Mouse (Mus musculus): ENCODE measurements at regions not wholly inside any gene's neighbourhood (a gene's known extent, or its start where the extent isn't known, plus 50 kb on each side); places are given as distances from the start of the nearest gene placed in this dataset.
A peak's percentile ranks its signal among the peaks of the same experiment; 100 is the strongest.

GRCm38 (mm10) chr11:84624100-84624499 is 98.8 kb upstream of the Lhx1 start:
- Histone ChIP-seq H3K36me3 (no peaks in the 10 kb centered on the region), H3K27me3 (ENCODE audit: insufficient read depth, poor library complexity, severe bottlenecking) (peaks cover 11% of the 10 kb centered on the region; the same call in 1 of the 2 replicates), H3K27ac (no peak overlapping the region), H3K4me3 (no peak overlapping the region), H3K4me1 (replicated peaks) (peaks cover 8% of the 10 kb centered on the region), H3K9me3 (no peaks in the 10 kb centered on the region)
- no peak for DNase-seq (ENCODE audit: low spot score)
- WGBS = 38% methylated on average over 5 of the region's 5 CpGs

- no peaks in the 10 kb centered on the region for H3K9me3 ChIP-seq
- peaks cover 3% of the 10 kb centered on the region; the same call in 1 of the 2 replicates for H3K27me3 ChIP-seq (ENCODE audit: insufficient read depth, poor library complexity, severe bottlenecking)
- no peak for DNase-seq (ENCODE audit: low spot score)
- peaks cover 8% of the 10 kb centered on the region for H3K4me1 ChIP-seq (replicated peaks)
- 89% methylated on average over 4 of the region's 4 CpGs for WGBS
- H3K4me3 ChIP-seq = no peak overlapping the region
- no peak overlapping the region for H3K27ac ChIP-seq
- no peaks in the 10 kb centered on the region for H3K36me3 ChIP-seq
Measured at GRCm38 (mm10) chr11:84619713-84620112, 94.4 kb upstream of the Lhx1 start.

GRCm38 (mm10) chr11:84618576-84618975 is 93.2 kb upstream of the Lhx1 start:
- Histone ChIP-seq H3K27me3 (ENCODE audit: insufficient read depth, poor library complexity, severe bottlenecking) (0 out of 2 replicates have a peak, but pooled peaks cover 3% of the 10 kb centered on the region), H3K4me3 (no peak overlapping the region), H3K27ac (no peak overlapping the region), H3K36me3 (no peaks in the 10 kb centered on the region), H3K9me3 (no peaks in the 10 kb centered on the region), H3K4me1 (replicated peaks) (no peaks in the 10 kb centered on the region)
- DNase-seq (ENCODE audit: low spot score) = no peak
- 85% methylated on average over 3 of the region's 3 CpGs for WGBS

- WGBS = 81% methylated on average over 9 of the region's 9 CpGs
Measured at GRCm38 (mm10) chr11:84612982-84613720, 87.8 kb upstream of the Lhx1 start.

GRCm38 (mm10) chr11:84611625-84611879 is 86.2 kb upstream of the Lhx1 start:
- Histone ChIP-seq H3K4me3 (no peak overlapping the region), H3K36me3 (no peaks in the 10 kb centered on the region), H3K9me3 (no peaks in the 10 kb centered on the region), H3K27me3 (ENCODE audit: insufficient read depth, poor library complexity, severe bottlenecking) (peaks cover 23% of the 10 kb centered on the region; the same call in 1 of the 2 replicates), H3K4me1 (replicated peaks) (no peaks in the 10 kb centered on the region), H3K27ac (no peak overlapping the region)
- no peak for DNase-seq (ENCODE audit: low spot score)
- WGBS = 76% methylated on average over 4 of the region's 4 CpGs

More at GRCm38 (mm10) chr11:84612982-84613720, 87.8 kb upstream of the Lhx1 start:
- peaks cover 14% of the 10 kb centered on the region; the same call in 1 of the 2 replicates for H3K27me3 ChIP-seq (ENCODE audit: insufficient read depth, poor library complexity, severe bottlenecking)
- no peak overlapping the region for H3K27ac ChIP-seq
- H3K36me3 ChIP-seq = no peaks in the 10 kb centered on the region
- H3K9me3 ChIP-seq = no peaks in the 10 kb centered on the region
- H3K4me3 ChIP-seq = no peak overlapping the region
- no peak for DNase-seq (ENCODE audit: low spot score)
- H3K4me1 ChIP-seq (replicated peaks) = no peaks in the 10 kb centered on the region

- Histone ChIP-seq H3K27me3 (ENCODE audit: insufficient read depth, poor library complexity, severe bottlenecking) (peaks cover 28% of the 10 kb centered on the region), H3K4me3 (no peak overlapping the region), H3K4me1 (replicated peaks) (no peaks in the 10 kb centered on the region), H3K27ac (no peak overlapping the region), H3K36me3 (no peaks in the 10 kb centered on the region), H3K9me3 (no peaks in the 10 kb centered on the region)
- no peak for DNase-seq (ENCODE audit: low spot score)
- 82% methylated on average over 7 of the region's 7 CpGs for WGBS
Measured at GRCm38 (mm10) chr11:84610774-84611624, 85.7 kb upstream of the Lhx1 start.

GRCm38 (mm10) chr11:84604781-84605180 is 79.4 kb upstream of the Lhx1 start:
- no peak for DNase-seq (ENCODE audit: low spot score)
- H3K27ac ChIP-seq = 0 out of 2 replicates have a peak overlapping the region, but pooled peaks have one; percentile 30
- WGBS = 9% methylated on average over 6 of the region's 6 CpGs
- H3K27me3 ChIP-seq (ENCODE audit: insufficient read depth, poor library complexity, severe bottlenecking) = peaks cover 50% of the 10 kb centered on the region
- no peaks in the 10 kb centered on the region for H3K9me3 ChIP-seq
- H3K4me1 ChIP-seq (replicated peaks) = peaks cover 21% of the 10 kb centered on the region
- H3K36me3 ChIP-seq = no peaks in the 10 kb centered on the region
- H3K4me3 ChIP-seq = no peak overlapping the region

- Histone ChIP-seq H3K4me1 (replicated peaks) (peaks cover 13% of the 10 kb centered on the region), H3K27me3 (ENCODE audit: insufficient read depth, poor library complexity, severe bottlenecking) (peaks cover 58% of the 10 kb centered on the region), H3K4me3 (no peak overlapping the region), H3K36me3 (no peaks in the 10 kb centered on the region), H3K9me3 (no peaks in the 10 kb centered on the region), H3K27ac (0 out of 2 replicates have a peak overlapping the region, but pooled peaks have one; percentile 2)
- no peak for DNase-seq (ENCODE audit: low spot score)
- WGBS = 63% methylated on average over 15 of the region's 15 CpGs
Measured at GRCm38 (mm10) chr11:84599267-84599841, 74.0 kb upstream of the Lhx1 start.

- WGBS = 81% methylated on average over 9 of the region's 9 CpGs
- no peak for DNase-seq (ENCODE audit: low spot score)
- Histone ChIP-seq H3K27me3 (ENCODE audit: insufficient read depth, poor library complexity, severe bottlenecking) (peaks cover 60% of the 10 kb centered on the region), H3K4me3 (no peak overlapping the region), H3K4me1 (replicated peaks) (peaks cover 10% of the 10 kb centered on the region), H3K27ac (no peak overlapping the region), H3K36me3 (no peaks in the 10 kb centered on the region), H3K9me3 (no peaks in the 10 kb centered on the region)
Measured at GRCm38 (mm10) chr11:84597572-84598295, 72.4 kb upstream of the Lhx1 start.

- peaks cover 10% of the 10 kb centered on the region for H3K4me1 ChIP-seq (replicated peaks)
- WGBS = 26% methylated on average over 6 of the region's 6 CpGs
Measured at GRCm38 (mm10) chr11:84592715-84593339, 67.5 kb upstream of the Lhx1 start.

GRCm38 (mm10) chr11:84587107-84587506 is 61.8 kb upstream of the Lhx1 start:
- WGBS = 33% methylated on average over 14 of the region's 14 CpGs
- DNase-seq (ENCODE audit: low spot score) = no peak

More at GRCm38 (mm10) chr11:84592715-84593339, 67.5 kb upstream of the Lhx1 start:
- H3K27ac ChIP-seq = peak overlapping the region; percentile 64
- no peaks in the 10 kb centered on the region for H3K9me3 ChIP-seq
- no peak for DNase-seq (ENCODE audit: low spot score)
- no peaks in the 10 kb centered on the region for H3K36me3 ChIP-seq
- no peak overlapping the region for H3K4me3 ChIP-seq
- H3K27me3 ChIP-seq (ENCODE audit: insufficient read depth, poor library complexity, severe bottlenecking) = peaks cover 69% of the 10 kb centered on the region

GRCm38 (mm10) chr11:84585626-84586025 is 60.3 kb upstream of the Lhx1 start:
- peak; percentile 72 for DNase-seq (ENCODE audit: low spot score)
- H3K27ac ChIP-seq = peak overlapping the region; percentile 77
- 9% methylated on average over 3 of the region's 3 CpGs for WGBS

More at GRCm38 (mm10) chr11:84587107-84587506, 61.8 kb upstream of the Lhx1 start:
- Histone ChIP-seq H3K4me1 (replicated peaks) (peaks cover 35% of the 10 kb centered on the region), H3K27me3 (ENCODE audit: insufficient read depth, poor library complexity, severe bottlenecking) (peaks cover 73% of the 10 kb centered on the region), H3K4me3 (no peak overlapping the region), H3K27ac (peak overlapping the region; percentile 77), H3K36me3 (no peaks in the 10 kb centered on the region), H3K9me3 (no peaks in the 10 kb centered on the region)

More at GRCm38 (mm10) chr11:84585626-84586025, 60.3 kb upstream of the Lhx1 start:
- no peaks in the 10 kb centered on the region for H3K36me3 ChIP-seq
- no peak overlapping the region for H3K4me3 ChIP-seq
- no peaks in the 10 kb centered on the region for H3K9me3 ChIP-seq
- H3K27me3 ChIP-seq (ENCODE audit: insufficient read depth, poor library complexity, severe bottlenecking) = peaks cover 75% of the 10 kb centered on the region
- H3K4me1 ChIP-seq (replicated peaks) = peaks cover 36% of the 10 kb centered on the region

Measured in hindbrain, embryonic 10.5 days (tissue).